Mouse (Mus musculus) right cerebral cortex, adult 2 months (tissue): ENCODE measurements around the gene Nfkb1.
A peak's percentile ranks its signal among the peaks of the same experiment; 100 is the strongest.

ENCODE experiments used
- DNase-seq, 2 experiments: peaks; one replicate each; pipeline ENCODE4 v3.0.0; 2021 to 2022; ENCODE audit warnings: low spot score in 2 of 2

Nfkb1 gene

GRCm38 (mm10) chr3:135702658-135703057, 11.3 kb upstream of the Nfkb1 start:
- peak; percentile 37 to 39 for DNase-seq

- no peak for DNase-seq
These were observed 8.3 kb upstream of the Nfkb1 start for GRCm38 (mm10) chr3:135699523-135700264.

- DNase-seq, result no peak
These were observed 7.2 kb upstream of the Nfkb1 start for GRCm38 (mm10) chr3:135698466-135698975.

- DNase-seq, result no peak
These were observed 4.9 kb upstream of the Nfkb1 start for GRCm38 (mm10) chr3:135696262-135696661.

- DNase-seq, result no peak
These were observed 1.7 kb upstream of the Nfkb1 start for GRCm38 (mm10) chr3:135692999-135693398.

- DNase-seq, result no peak
These were observed 668 bp downstream of the Nfkb1 start for GRCm38 (mm10) chr3:135690568-135691190.

- DNase-seq, result no peak
These were observed 1.4 kb downstream of the Nfkb1 start for GRCm38 (mm10) chr3:135689773-135690567.

- DNase-seq, result no peak
These were observed 2.2 kb downstream of the Nfkb1 start for GRCm38 (mm10) chr3:135688970-135689772.

- no peak for DNase-seq
These were observed 3.4 kb downstream of the Nfkb1 start for GRCm38 (mm10) chr3:135687965-135688364.

- DNase-seq, result no peak
These were observed 4.9 kb downstream of the Nfkb1 start for GRCm38 (mm10) chr3:135686419-135686818.

- DNase-seq, result no peak
These were observed 8.1 kb downstream of the Nfkb1 start for GRCm38 (mm10) chr3:135683275-135683674.

- no peak for DNase-seq
These were observed 9.1 kb downstream of the Nfkb1 start for GRCm38 (mm10) chr3:135682240-135682639.

- no peak for DNase-seq
These were observed 10.0 kb downstream of the Nfkb1 start for GRCm38 (mm10) chr3:135681272-135681783.

GRCm38 (mm10) chr3:135680213-135680843, 11.0 kb downstream of the Nfkb1 start:
- no peak for DNase-seq

- DNase-seq, result no peak
These were observed 14.3 kb downstream of the Nfkb1 start for GRCm38 (mm10) chr3:135677064-135677463.

GRCm38 (mm10) chr3:135676364-135676763, 15.0 kb downstream of the Nfkb1 start:
- DNase-seq, result no peak

GRCm38 (mm10) chr3:135675480-135675879, 15.9 kb downstream of the Nfkb1 start:
- DNase-seq, result no peak

- no peak for DNase-seq
These were observed 16.5 kb downstream of the Nfkb1 start for GRCm38 (mm10) chr3:135674716-135675392.

- DNase-seq, result no peak
These were observed 17.7 kb downstream of the Nfkb1 start for GRCm38 (mm10) chr3:135673695-135674094.

GRCm38 (mm10) chr3:135673041-135673440, 18.3 kb downstream of the Nfkb1 start:
- no peak for DNase-seq
